Mouse (Mus musculus): Measurements from ENCODE around the gene Pitx2.

DNA sequence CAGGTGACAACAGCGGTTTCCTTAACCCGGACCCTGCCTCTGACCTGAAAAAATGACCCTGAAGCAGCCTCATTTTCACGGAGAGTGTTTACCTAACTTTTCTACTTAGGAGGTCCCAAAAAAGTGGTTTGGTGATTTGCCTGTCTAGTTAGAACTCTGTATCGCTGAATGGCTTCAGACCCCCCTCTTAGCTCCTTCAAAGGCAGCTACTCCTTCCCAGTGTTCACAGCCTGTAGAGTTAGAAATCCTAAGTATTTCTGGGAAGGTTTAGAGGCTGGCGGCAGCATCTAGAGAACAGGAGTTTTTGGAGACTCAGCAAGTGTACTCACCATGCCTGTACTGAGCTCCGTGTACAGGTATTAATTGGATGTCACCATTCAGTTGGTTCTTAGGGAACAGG, 27.0 kb downstream of the Pitx2 start:
- TF ChIP-seq POLR2A (IDR thresholded peaks at IDR 0.05; ENCODE audit: borderline replicate concordance, control insufficient read depth, low read depth, low read length): no peak
- no peak for TF ChIP-seq CTCF (IDR thresholded peaks at IDR 0.05; ENCODE audit: control insufficient read depth, insufficient read depth, low read length)

All from bone marrow, adult 2 months (tissue).